Mouse (Mus musculus): ENCODE results near the gene Rhox2g. TPM values are rescaled to one million over a fixed set of nuclear protein-coding genes. Genes with fewer than 3 reads are reported as not detected.

Gene Rhox2g
- not detected in 2 replicates for polyA plus RNA-seq (2012; rRNA removed)

GRCm38 (mm10) chrX:37643370-37643769 is at the start of gene Rhox2g:
Gene Rhox2g (minus strand): TSS chrX:37643470.

GRCm38 (mm10) chrX:37673177-37673576 is 29.9 kb upstream of the Rhox2g start, which contains the start of gene Rhox2h:
Gene Rhox2h (minus strand): TSS chrX:37673277.

GRCm38 (mm10) chrX:37668664-37669063 is 25.4 kb upstream of the Rhox2g start, which contains the start of gene Rhox3h:
Gene Rhox3h (minus strand): TSS chrX:37668764.

GRCm38 (mm10) chrX:37651227-37651626 is 8.0 kb upstream of the Rhox2g start, which contains the start of gene Rhox4g:
Gene Rhox4g (minus strand): TSS chrX:37651327.

GRCm38 (mm10) chrX:37628512-37628911 is 14.8 kb downstream of the Rhox2g start, which contains the start of gene Rhox3g:
Gene Rhox3g (minus strand): TSS chrX:37628612.

GRCm38 (mm10) chrX:37607604-37608003 is 35.7 kb downstream of the Rhox2g start, which contains the start of gene Rhox4f:
Gene Rhox4f (minus strand): TSS chrX:37607704.

Other genes starting within 250 kb of the Rhox2g start
- not detected in 2 replicates for gene Rhox2b, start 231.4 kb downstream of the Rhox2g start, polyA plus RNA-seq (2012; rRNA removed)
- not detected in 2 replicates for gene Rhox4b, start 211.0 kb downstream of the Rhox2g start, polyA plus RNA-seq (2012; rRNA removed)
- not detected in 2 replicates for gene Rhox2c, start 189.8 kb downstream of the Rhox2g start, polyA plus RNA-seq (2012; rRNA removed)
- gene Rhox3c, start 184.9 kb downstream of the Rhox2g start, polyA plus RNA-seq (2012; rRNA removed): not detected in 2 replicates
- not detected in 2 replicates for gene Rhox4c, start 163.1 kb downstream of the Rhox2g start, polyA plus RNA-seq (2012; rRNA removed)
- not detected in 2 replicates for gene Rhox2d, start 150.0 kb downstream of the Rhox2g start, polyA plus RNA-seq (2012; rRNA removed)
- not detected in 2 replicates for gene Rhox4d, start 129.1 kb downstream of the Rhox2g start, polyA plus RNA-seq (2012; rRNA removed)
- gene Rhox2e, start 113.0 kb downstream of the Rhox2g start, polyA plus RNA-seq (2012; rRNA removed): 0.12 TPM in 1 of 2 replicates, not detected in the other
- not detected in 2 replicates for gene Rhox3e, start 101.5 kb downstream of the Rhox2g start, polyA plus RNA-seq (2012; rRNA removed)
- gene Rhox4e, start 86.1 kb downstream of the Rhox2g start, polyA plus RNA-seq (2012; rRNA removed): not detected in 2 replicates
- gene Rhox2f, start 72.1 kb downstream of the Rhox2g start, polyA plus RNA-seq (2012; rRNA removed): not detected in 2 replicates
- not detected in 2 replicates for gene Rhox3f, start 62.5 kb downstream of the Rhox2g start, polyA plus RNA-seq (2012; rRNA removed)
- gene Rhox4f, start 35.8 kb downstream of the Rhox2g start, polyA plus RNA-seq (2012; rRNA removed): not detected in 2 replicates
- gene Rhox3g, start 14.9 kb downstream of the Rhox2g start, polyA plus RNA-seq (2012; rRNA removed): not detected in 2 replicates
- not detected in 2 replicates for gene Rhox4g, start 7.9 kb upstream of the Rhox2g start, polyA plus RNA-seq (2012; rRNA removed)
- gene Rhox3h, start 25.3 kb upstream of the Rhox2g start, polyA plus RNA-seq (2012; rRNA removed): not detected in 2 replicates
- not detected in 2 replicates for gene Rhox2h, start 29.8 kb upstream of the Rhox2g start, polyA plus RNA-seq (2012; rRNA removed)
- 0.44 and 3.0 TPM in 2 replicates for gene Rhox5, start 161.4 kb upstream of the Rhox2g start, polyA plus RNA-seq (2012; rRNA removed)
- gene Rhox6, start 183.4 kb upstream of the Rhox2g start, polyA plus RNA-seq (2012; rRNA removed): not detected in 2 replicates
- gene Rhox7a, start 188.2 kb upstream of the Rhox2g start, polyA plus RNA-seq (2012; rRNA removed): not detected in 2 replicates
- gene Rhox8, start 235.5 kb upstream of the Rhox2g start, polyA plus RNA-seq (2012; rRNA removed): not detected in 2 replicates

All from central nervous system, embryonic 18 days (tissue).